Mouse (Mus musculus) olfactory bulb, adult 2 months (tissue): ENCODE results near the gene Flot2.

Experiments used
- CTCF ChIP-seq: fragments of 200-500 bp; IDR thresholded peaks from 2 replicates; pipeline ENCODE4 v1.5.1; 2012; ENCODE audit warnings: low read depth, mild to moderate bottlenecking, low read length, moderate library complexity; ENCODE audit not compliant: insufficient read depth
- POLR2A ChIP-seq: fragments of 200-500 bp; IDR thresholded peaks from 2 replicates; pipeline ENCODE4 v1.6.1; 2012; ENCODE audit warnings: mild to moderate bottlenecking, low read depth, low read length, moderate library complexity; ENCODE audit not compliant: insufficient read depth

DNA sequence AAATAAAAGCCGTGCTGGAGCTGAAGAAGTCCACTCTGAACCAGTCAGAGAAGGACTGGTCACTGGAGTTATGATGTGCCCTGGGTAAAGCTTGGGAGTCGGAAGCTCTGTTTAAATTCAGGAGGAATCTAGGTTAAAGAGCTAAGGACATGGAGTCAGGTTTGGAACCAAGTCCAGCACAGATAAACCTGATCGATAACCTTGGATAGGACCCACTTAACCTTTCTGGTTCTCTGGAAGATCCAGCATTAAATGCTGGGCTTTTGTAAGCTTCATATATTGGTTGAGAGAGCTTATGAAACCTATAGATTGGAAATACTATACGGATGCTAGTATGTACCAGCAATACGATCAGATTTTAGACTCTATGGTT is 57.4 kb downstream of the Flot2 start:
- TF ChIP-seq POLR2A (no peak), CTCF (no peak)
